Mouse (Mus musculus) cortical plate, adult 2 months (tissue): ENCODE data around the gene Dusp7. TPM values are rescaled to one million over a fixed set of nuclear protein-coding genes. Genes with fewer than 3 reads are reported as not detected.

Experiments used
- H3K27ac ChIP-seq: fragments of 200-500 bp; 2 replicates; pipeline ENCODE4 v1.5.1; 2012; ENCODE audit warnings: low read length, control low read depth, inconsistent platforms; ENCODE audit not compliant: insufficient read depth
- H3K4me1 ChIP-seq: fragments of 200-500 bp; 2 replicates; pipeline ENCODE4 v1.6.1; 2011; ENCODE audit warnings: low read length; ENCODE audit not compliant: control insufficient read depth, insufficient read depth
- H3K4me3 ChIP-seq: fragments of 200-500 bp; 2 replicates; pipeline ENCODE4 v1.5.1; 2011; ENCODE audit warnings: mild to moderate bottlenecking, low read length, control low read depth; ENCODE audit not compliant: insufficient read depth
- CTCF ChIP-seq: fragments of 200-500 bp; IDR thresholded peaks from 2 replicates; pipeline ENCODE4 v1.5.1; 2011; ENCODE audit warnings: mild to moderate bottlenecking, control low read depth, low read length; ENCODE audit not compliant: insufficient read depth; ENCODE audit errors: extremely low read depth
- POLR2A ChIP-seq: fragments of 200-500 bp; IDR thresholded peaks from 2 replicates; pipeline ENCODE4 v1.6.1; 2011; ENCODE audit warnings: mild to moderate bottlenecking, low read length, control low read depth; ENCODE audit not compliant: insufficient read depth; ENCODE audit errors: extremely low read depth
- polyA plus RNA-seq: library from polyadenylated mRNA; depleted of rRNA; stranded (reverse); fragments of >200 nt; gene quantifications from 2 replicates; pipeline ENCODE4 v1.2.3, GENCODE M21; 2012

Gene Dusp7
- polyA plus RNA-seq, 1 experiment: 128 TPM

DNA sequence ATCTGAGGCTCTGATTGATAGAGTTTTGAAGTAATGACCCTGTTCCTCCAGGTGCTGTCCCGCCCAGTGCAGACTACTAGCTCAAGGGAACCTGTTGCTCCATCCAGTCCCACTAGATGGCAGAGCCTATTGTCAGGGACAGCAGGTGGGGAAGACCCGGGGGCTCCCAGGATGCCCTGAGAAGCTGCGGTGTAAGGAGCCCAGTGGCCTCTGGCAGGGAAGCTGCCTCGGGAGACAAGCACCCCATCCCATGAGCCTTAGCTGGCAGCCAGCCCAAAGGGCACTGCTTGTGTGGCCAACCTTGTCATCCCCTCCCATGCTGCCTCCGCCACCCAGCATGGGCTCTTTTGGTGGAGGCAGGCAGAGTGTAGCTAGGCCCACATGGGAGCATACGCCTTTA is 17.3 kb upstream of the Dusp7 start:
- no peak for TF ChIP-seq POLR2A
- TF ChIP-seq CTCF: no peak
- peaks cover 2% of the 10 kb centered on the region; the same call in 1 of the 2 replicates for H3K4me1 ChIP-seq
- no peak overlapping the region for H3K4me3 ChIP-seq
- no peak overlapping the region for H3K27ac ChIP-seq

DNA sequence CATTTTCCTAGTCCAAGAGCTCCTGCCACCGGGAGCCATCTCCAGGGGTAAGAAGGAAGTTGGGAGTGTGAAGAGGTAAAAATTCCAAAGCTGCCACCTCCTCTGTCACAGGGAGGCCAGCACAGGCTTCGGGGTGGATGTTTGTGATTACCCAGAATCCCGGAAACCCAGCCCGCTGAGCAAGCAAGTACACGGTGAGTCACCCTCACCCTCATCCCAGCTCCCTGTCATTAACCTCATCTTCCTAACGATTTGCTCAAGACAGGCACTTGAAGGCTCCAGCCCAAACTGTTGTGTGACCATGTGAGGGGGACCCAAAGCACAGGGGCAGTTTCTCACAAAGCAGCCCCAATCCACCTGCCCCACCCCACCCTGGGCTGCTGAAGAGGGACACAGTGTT is 14.7 kb upstream of the Dusp7 start:
- H3K4me1 ChIP-seq: peaks cover under 1% of the 10 kb centered on the region; the same call in 1 of the 2 replicates
- no peak for TF ChIP-seq POLR2A
- TF ChIP-seq CTCF: no peak
- H3K4me3 ChIP-seq: no peak overlapping the region
- no peak overlapping the region for H3K27ac ChIP-seq

DNA sequence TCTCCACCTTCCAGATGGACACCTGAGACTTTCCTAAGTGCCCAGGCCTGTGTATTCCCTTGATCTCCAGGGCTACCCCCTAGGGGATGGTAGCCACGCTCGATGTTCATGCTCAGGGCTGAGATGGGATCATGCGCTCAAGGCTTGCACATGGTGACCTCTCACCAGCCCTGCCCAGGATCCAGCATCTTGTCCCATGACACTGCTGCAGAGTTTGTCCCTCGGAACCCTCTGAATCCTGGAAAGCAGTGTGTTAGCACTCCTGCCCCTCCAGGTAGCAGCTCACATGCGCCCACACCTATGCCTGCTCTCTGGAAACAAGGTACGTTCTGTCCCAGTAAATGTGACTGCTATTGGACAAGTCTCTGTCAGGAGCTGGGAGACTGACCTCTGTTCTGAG is 13.6 kb upstream of the Dusp7 start:
- no peak for TF ChIP-seq POLR2A
- no peak for TF ChIP-seq CTCF
- Histone ChIP-seq H3K27ac (no peak overlapping the region), H3K4me3 (no peak overlapping the region), H3K4me1 (no peaks in the 10 kb centered on the region)

DNA sequence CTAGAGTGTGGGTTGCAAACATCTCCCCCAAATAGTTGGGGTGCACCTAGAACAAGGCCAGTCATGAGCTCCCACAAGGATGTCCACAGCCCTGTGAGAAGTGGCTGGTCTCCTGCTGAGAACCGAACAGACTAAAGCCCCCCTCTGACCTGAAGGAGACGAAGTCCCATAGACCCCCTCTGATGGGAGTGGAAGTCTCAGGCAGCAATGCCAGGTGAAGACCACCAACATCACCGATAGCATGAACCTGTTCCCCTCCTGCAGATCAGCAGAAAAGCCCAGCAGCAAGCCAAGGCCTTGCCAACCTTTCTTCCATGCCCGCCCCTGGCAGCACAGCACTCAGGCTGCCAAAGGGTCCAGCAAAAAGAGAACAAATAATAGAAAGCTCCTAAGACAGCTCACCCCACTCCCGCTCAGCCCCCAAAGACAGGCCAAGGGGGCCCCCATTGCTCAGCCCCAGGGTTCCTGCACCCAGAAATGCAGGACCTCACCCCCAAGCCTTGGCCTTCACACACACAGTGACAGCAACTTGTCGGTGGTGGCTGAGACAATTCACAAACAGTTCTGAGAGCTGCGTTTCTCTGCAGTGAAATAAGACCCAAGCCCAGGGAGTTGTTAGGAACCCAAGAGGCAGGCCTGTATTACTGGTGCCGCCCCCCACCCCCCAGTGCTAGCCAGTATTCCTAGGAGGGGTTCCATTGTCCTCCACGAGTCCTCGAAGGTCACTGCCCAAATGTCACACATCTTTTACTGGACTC is 13.0 kb upstream of the Dusp7 start:
- no peak overlapping the region for H3K27ac ChIP-seq
- no peak for TF ChIP-seq CTCF
- no peak for TF ChIP-seq POLR2A

DNA sequence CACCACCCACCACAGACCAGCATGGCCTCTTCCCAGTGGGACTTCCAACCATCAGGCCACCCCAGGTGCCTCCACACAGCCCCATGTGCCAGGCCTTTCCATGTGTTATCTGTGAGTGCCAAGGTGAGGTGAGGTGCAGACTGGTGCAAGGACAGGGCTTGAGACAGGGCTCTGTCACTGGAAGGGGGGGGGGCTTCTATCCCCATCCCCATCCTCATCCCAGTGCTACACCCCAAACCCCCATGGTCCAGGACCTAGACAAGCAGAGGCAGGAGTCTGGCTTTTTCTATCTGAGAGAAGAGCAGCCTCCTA is 12.5 kb upstream of the Dusp7 start:
- Histone ChIP-seq H3K27ac (no peak overlapping the region), H3K4me1 (no peaks in the 10 kb centered on the region), H3K4me3 (no peak overlapping the region)
- TF ChIP-seq POLR2A (no peak), CTCF (no peak)

More for the DNA sequence above, 13.0 kb upstream of the Dusp7 start:
- no peaks in the 10 kb centered on the region for H3K4me1 ChIP-seq
- no peak overlapping the region for H3K4me3 ChIP-seq

DNA sequence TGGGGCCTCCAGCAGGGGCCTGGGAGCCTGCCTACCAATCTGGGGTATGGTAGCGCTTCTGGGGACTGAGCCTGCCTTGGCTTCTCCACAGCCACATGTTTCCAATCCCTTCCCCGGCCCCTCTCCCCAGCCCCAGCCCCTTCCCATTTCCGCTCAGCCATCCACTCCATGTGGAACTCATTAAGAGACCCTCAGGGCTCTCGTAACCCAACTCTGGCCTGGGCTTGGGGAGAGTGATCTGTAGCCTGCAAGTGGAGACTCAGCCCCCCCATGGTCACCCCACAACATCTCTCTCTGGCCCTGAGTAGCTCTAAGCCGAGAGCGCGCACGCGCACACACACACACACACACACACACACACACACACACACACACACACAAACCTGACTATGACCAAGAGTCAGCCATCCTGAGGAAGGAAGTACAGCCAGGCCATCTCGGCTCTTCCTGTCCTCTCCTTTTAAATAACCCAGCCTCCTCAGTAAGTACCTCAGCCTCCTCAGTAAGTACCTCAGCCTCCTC is 12.0 kb upstream of the Dusp7 start:
- TF ChIP-seq POLR2A (no peak), CTCF (no peak)
- H3K4me1 ChIP-seq: no peaks in the 10 kb centered on the region
- H3K4me3 ChIP-seq: no peak overlapping the region
- H3K27ac ChIP-seq: no peak overlapping the region

DNA sequence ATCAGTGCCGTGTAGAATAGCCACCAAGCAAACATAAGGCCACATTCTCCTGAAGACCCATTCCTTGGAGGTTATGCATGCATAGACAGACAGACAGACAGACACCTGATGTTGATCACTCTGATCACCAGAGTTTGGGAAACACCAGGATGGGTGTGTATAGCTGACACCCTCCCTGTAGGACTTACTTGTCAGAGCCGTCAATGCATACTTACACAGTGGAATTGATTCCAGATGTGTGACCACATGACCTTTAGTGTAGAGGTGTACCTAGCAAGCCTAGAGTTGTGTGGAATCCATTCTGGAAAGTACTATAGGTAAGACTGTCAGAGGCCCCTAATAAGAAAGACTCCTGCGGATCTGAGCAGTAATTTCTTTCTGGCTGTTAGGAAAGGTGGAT is 11.3 kb upstream of the Dusp7 start:
- Histone ChIP-seq H3K4me1 (no peaks in the 10 kb centered on the region), H3K27ac (no peak overlapping the region), H3K4me3 (no peak overlapping the region)
- TF ChIP-seq CTCF (no peak), POLR2A (no peak)

DNA sequence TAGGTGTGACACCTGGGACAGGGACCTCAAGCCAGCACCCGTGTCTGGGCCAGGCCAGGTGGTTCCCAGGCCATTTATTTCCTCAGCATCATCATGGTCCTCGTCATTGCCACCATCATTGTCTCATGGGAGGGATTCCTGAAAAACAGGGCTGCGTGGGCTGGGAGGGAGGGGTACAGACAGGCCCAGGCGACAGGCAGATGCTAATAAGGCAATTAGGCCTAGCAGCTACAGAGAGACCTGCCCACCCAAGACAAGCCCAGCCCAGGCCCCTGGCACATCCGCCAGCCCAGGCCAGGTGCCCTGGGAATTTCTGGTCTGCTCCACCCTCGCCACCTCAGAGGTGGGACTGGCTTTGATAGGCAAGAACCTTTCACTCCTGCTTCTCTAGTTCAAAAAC is 9.1 kb upstream of the Dusp7 start:
- no peaks in the 10 kb centered on the region for H3K4me1 ChIP-seq
- H3K27ac ChIP-seq: no peak overlapping the region
- TF ChIP-seq CTCF (no peak), POLR2A (no peak)
- no peak overlapping the region for H3K4me3 ChIP-seq

DNA sequence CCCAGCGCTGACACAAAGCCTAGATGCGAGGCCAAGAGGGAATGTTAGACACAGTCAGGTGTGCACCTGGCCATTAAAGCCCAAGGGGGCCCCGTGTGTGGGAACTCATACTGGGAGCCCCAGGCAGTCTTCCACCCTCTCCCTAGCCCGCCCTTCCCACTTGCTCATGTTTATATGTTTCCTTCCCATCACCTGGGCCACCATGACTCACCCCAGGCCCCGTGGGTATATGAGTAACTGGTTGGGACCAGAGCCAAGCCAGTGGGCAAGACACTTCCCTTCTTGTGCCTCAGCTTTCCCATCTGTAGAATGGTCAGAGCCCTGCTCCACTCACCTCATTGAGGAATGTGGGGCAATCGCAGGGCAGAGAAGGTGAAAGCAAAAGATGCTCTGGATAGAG is 7.3 kb upstream of the Dusp7 start:
- TF ChIP-seq CTCF (no peak), POLR2A (no peak)
- no peak overlapping the region for H3K4me3 ChIP-seq

DNA sequence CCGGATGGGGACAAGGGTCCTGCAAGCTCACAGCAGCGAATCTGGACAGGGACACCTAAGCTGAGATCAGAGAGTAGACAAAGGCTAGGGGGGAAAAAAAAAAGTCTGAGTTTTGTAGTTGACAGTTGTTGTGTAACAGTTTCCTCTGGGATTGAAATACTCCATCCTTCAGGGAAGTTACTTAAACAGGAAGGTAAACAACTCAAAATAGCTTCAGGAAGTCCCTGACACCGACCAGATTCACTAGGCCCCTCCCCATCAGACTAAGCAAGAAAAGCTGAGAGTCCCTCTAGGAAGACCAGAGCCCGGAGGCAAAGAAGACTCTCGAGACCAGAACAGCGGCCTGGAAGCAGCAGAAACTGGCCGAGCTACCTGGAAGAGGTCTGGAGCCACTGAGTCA is 3.1 kb upstream of the Dusp7 start:
- Histone ChIP-seq H3K4me3 (no peak overlapping the region), H3K4me1 (no peaks in the 10 kb centered on the region), H3K27ac (no peak overlapping the region)
- TF ChIP-seq POLR2A (no peak), CTCF (no peak)

More for the DNA sequence above, 7.3 kb upstream of the Dusp7 start:
- Histone ChIP-seq H3K4me1 (no peaks in the 10 kb centered on the region), H3K27ac (no peak overlapping the region)
